Mouse (Mus musculus): ENCODE data around the gene Obox1. TPM values are rescaled to one million over a fixed set of nuclear protein-coding genes. Genes with fewer than 3 reads are reported as not detected.
"Not testable (repeated sequence)": the region's sequence is repeated elsewhere in the genome, so short reads cannot be mapped to it uniquely, and the experiment has no call there.

The Obox1 gene
- not detected in 2 replicates for polyA plus RNA-seq (2011; ENCODE audit: insufficient read depth, insufficient read length, low replicate concordance, missing spikeins)

DNA sequence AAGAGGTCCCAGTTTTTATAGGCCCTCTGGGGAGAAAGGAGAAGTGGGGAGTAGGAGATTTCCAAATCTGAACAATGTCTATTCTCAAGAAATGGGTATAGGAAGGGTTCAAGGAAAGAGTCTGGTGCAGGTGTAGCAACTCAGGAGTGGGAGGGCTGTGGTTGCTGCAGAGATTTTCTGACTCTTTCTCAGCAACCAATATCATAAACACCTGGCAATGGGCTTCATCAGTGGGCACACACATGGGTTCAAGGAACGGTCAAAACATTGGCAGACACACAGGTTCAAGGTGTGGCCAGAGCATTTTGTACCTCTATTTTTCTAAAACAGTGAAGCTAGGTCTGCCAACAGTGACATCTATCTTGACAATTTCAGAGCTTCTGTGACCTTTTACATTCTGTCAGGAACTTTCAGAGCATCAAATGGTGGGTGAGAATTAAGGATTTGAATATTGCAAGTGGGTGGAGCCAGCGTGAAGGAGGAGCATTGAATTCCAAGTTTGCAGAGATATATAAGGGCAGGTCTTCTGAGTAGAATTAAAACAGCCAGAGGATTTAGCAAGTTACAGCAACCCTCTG lies at the start of gene Obox1, which contains the start of gene Obox2:
Gene Obox1 (plus strand): TSS at position 528 of the 578 bp plus-strand sequence.
Gene Obox2 (plus strand): TSS at position 301 of the 578 bp plus-strand sequence.
- no CpG with 5 or more reads among the region's 2 CpGs for WGBS
- H3K27ac ChIP-seq (ENCODE audit: control insufficient read depth, insufficient read depth, low read depth, low read length, poor library complexity); H3K4me1 ChIP-seq (ENCODE audit: control insufficient read depth, insufficient read depth, low read length); H3K4me3 ChIP-seq (replicated peaks; ENCODE audit: control insufficient read depth, low read depth, low read length): not testable (repeated sequence)

GRCm38 (mm10) chr7:15399147-15399874 lies 10.6 kb downstream of the Obox1 start:
- not testable (repeated sequence) for H3K4me1 ChIP-seq (ENCODE audit: control insufficient read depth, insufficient read depth, low read length); H3K4me3 ChIP-seq (replicated peaks; ENCODE audit: control insufficient read depth, low read depth, low read length); H3K27ac ChIP-seq (ENCODE audit: control insufficient read depth, insufficient read depth, low read depth, low read length, poor library complexity)
- 50% methylated on average over 3 of the region's 3 CpGs for WGBS

DNA sequence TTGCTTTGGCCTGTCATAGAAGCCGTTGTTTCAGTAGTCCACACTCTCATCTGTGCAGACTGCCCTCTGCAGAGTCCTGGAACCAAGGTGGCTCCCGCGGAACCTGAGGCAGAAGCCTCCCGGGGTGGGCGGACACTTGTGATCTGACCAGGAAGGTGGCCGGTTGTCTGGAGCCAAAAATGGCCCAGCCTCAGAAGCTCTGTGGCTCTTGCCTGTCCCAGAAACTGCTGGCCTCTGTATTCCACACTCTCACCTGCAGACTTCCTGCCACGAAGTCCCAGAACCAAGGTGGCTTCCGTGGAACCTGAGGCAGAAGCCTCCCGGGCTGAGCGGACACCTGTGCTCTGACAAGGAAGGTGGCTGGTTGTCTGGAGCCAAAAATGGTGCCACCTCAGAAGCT lies 18.1 kb downstream of the Obox1 start:
- H3K27ac ChIP-seq (ENCODE audit: control insufficient read depth, insufficient read depth, low read depth, low read length, poor library complexity); H3K4me3 ChIP-seq (replicated peaks; ENCODE audit: control insufficient read depth, low read depth, low read length); H3K4me1 ChIP-seq (ENCODE audit: control insufficient read depth, insufficient read depth, low read length): not testable (repeated sequence)
- WGBS = 82% methylated on average over 10 of the region's 10 CpGs

GRCm38 (mm10) chr7:15418046-15418445 lies 29.3 kb downstream of the Obox1 start:
- WGBS = 75% methylated on average over 9 of the region's 9 CpGs
- not testable (repeated sequence) for H3K4me1 ChIP-seq (ENCODE audit: control insufficient read depth, insufficient read depth, low read length); H3K27ac ChIP-seq (ENCODE audit: control insufficient read depth, insufficient read depth, low read depth, low read length, poor library complexity); H3K4me3 ChIP-seq (replicated peaks; ENCODE audit: control insufficient read depth, low read depth, low read length)

DNA sequence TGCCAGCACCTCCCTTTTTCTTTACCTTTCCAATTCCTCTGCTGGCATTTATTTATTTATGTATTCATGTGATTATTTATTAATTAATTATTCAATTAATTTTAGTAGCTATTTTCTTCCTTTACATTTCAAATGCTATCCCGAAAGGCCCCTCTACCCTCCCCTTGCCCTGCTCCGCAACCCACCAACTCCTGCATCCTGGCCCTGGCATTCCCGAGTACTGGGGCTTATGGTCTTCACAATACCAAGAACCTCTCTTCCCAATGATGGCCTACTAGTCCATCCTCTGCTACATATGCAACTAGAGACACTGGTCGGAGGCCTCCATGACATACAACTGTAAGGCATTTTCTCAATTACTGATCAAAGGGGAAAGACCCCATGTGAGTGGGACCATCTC lies 36.8 kb downstream of the Obox1 start:
- WGBS = 78% methylated on average over 4 of the region's 4 CpGs
- H3K4me3 ChIP-seq (replicated peaks; ENCODE audit: control insufficient read depth, low read depth, low read length); H3K4me1 ChIP-seq (ENCODE audit: control insufficient read depth, insufficient read depth, low read length); H3K27ac ChIP-seq (ENCODE audit: control insufficient read depth, insufficient read depth, low read depth, low read length, poor library complexity): not testable (repeated sequence)

DNA sequence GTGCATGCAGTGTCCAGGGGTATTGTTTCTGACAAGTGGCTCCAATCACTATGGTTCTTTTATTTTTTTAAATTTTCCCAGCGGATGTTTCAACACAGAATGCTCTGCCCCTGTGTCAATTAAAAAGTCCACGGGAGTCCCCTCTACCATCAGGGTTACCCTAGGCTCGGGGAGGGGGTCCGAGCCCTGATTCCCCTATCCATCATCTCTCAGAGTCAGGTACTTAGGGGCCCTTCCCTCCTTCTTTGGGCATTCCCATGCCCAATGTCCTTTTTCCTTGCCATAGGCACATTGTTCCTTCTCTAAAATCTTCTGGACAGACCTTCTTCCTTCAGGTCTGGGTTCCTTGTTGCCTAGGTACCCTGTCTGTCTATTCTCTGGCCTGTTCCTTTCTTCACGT lies 120.7 kb downstream of the Obox1 start:
- not testable (repeated sequence) for H3K4me1 ChIP-seq (ENCODE audit: control insufficient read depth, insufficient read depth, low read length); H3K4me3 ChIP-seq (replicated peaks; ENCODE audit: control insufficient read depth, low read depth, low read length); H3K27ac ChIP-seq (ENCODE audit: control insufficient read depth, insufficient read depth, low read depth, low read length, poor library complexity)
- WGBS = 68% methylated on average over 5 of the region's 5 CpGs

Other genes starting within 250 kb of the Obox1 start
- not detected in 2 replicates for gene Obox2, start 227 bp upstream of the Obox1 start, polyA plus RNA-seq (2011; ENCODE audit: insufficient read depth, insufficient read length, low replicate concordance, missing spikeins)

All from bone marrow, adult 2 months (tissue).